Mouse (Mus musculus) lung, adult 18-20 months (tissue): ENCODE data around the gene Bsg.
"Not testable (repeated sequence)": the region's sequence is repeated elsewhere in the genome, so short reads cannot be mapped to it uniquely, and the experiment has no call there.

ENCODE experiments used
- DNase-seq, 2 experiments: peaks; one replicate each; pipeline ENCODE4 v3.0.0; 2022; ENCODE audit warnings: mixed read lengths in 2 of 2

Gene Bsg

GRCm38 (mm10) chr10:79682916-79683582, 21.2 kb upstream of the Bsg start:
- peak; percentile 53 to 65 for DNase-seq

DNA sequence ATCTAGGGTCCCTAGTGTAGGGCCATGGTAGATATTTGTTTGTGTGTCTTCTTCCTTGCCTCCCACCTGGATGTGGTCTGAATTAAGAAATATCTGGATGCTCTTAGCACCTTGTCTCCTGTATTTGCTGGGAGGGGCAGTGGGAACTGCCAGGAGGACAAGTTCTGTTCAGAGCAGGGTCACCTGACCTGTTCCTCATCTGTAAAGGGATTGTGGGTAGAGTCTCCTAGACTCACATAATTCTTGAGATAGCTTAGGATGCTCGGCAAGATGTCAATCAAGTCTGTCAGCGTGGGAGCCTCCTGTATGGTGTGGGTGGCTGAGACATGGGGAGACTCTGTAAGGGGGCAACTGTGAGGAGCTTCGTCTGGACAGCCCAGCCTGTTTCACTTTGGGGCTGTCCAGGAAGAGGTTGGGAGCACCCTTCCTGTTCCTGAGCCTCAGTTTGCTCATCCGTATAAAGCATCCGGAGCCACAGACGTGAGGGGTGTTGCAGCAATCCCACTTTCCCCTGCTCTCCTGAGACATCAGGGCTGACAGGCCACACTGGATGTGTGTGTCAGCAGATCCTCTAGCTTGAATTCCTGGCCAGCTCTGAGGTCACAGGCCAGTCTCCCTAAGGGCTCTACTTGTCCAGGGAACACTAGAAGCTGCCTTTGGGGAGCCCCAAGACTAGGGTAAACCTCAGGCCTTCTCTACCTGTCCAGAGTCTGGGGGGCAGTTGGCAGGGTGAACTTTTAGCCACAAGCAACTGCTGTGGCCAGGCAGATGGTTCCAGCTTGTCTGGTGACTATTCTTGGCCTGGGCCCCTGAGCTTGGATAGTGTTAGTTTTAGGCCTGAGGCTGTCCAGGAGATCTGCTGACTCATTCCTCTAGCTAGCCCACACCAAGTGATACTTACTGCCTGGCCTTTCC, 20.3 kb upstream of the Bsg start:
- DNase-seq, result no peak

DNA sequence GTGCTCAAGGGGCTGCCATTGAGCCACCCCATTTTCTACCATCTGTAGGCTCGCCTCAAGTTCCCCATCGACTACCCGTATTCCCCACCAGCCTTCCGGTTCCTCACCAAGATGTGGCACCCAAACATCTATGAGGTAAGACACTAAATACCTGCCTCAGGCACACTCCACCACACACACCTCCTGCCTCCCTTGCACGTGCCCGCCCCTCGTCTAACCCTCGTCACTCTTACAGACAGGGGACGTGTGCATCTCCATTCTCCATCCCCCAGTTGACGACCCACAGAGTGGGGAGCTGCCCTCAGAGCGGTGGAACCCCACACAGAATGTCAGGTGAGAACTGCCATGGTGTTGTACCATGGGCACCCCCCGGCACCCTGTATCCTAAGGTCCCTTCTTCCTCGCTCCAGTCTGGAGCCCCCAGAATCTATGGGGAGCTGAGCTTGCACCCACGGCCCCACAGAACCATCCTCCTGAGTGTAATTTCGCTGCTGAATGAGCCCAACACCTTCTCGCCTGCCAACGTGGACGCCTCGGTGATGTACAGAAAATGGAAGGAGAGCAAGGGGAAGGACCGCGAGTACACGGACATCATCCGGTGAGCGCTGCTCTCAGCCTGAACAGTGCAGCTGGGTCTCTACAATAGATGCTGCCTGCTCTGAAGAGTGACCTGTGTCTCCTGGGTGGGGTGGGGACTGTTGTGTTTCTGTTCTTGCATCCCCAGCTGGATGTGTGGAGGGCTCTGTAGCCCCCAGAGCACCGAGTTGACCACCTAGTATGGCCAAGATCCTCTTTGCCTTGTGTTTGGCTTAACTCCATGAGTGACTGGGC, 19.3 kb upstream of the Bsg start:
- no peak for DNase-seq

DNA sequence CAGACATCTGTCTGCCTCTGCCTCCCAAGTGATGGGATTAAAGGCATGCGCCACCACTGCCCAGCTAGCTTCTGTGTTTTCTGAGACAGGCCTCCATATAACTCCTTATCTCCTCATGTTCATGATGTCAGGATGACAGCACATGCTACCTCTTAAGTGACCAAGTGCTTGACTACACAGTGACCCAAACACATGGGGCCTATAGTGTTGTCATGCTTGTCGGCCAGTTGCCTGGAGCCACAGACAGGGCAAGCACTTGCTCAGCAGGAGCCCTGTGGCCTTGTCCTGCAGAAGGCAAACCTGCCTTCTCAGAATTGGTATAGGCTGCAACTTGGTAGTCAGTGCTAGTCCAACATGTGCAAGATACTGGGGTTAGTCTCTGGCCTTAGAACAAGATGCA, 18.1 kb upstream of the Bsg start:
- no peak for DNase-seq

- DNase-seq, result no peak
These were observed 17.6 kb upstream of the Bsg start for GRCm38 (mm10) chr10:79686691-79687090.

- no peak for DNase-seq
These were observed 16.8 kb upstream of the Bsg start for GRCm38 (mm10) chr10:79687513-79687912.

DNA sequence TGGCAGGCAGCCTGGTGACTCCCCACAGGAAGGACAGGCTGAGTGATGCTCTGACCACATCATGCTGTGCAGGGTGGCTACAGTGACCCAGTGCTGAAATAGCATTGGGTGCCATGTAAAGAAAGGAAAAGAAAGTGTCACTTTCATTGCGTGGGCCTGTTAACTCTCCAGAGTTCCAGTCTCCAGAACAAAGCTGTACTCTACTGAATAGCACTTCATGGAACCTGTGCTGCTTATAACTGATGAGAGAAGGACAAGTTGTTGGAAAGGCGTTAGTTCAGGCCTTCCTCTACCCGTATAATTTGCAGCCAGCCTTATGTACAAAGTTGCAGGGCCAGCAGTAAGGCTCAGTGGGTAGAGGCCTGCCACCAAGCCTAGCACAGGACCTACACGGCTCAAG, 15.6 kb upstream of the Bsg start, which contains the start of gene Gzmm:
Gzmm (plus strand) TSS at position 301 of the 400 bp plus-strand sequence.
- no peak for DNase-seq

DNA sequence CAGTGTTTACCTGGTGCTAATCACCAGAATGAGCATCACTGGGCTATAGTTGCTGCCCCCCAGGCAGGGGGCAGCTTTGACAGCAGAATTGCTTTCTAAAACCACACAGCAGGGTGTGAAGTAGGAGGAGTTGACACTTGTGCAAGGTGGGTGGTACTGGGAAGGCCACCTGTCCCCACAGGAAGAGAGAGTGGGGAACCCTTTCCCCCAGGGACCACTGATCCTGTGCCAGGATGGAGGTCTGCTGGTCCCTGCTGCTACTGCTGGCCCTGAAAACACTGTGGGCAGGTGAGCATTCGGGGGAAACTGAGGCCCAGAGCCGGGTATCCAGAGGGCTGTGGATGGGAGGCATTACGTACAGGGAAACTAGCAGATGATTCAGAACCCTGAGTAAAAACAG, 15.1 kb upstream of the Bsg start:
- no peak for DNase-seq

DNA sequence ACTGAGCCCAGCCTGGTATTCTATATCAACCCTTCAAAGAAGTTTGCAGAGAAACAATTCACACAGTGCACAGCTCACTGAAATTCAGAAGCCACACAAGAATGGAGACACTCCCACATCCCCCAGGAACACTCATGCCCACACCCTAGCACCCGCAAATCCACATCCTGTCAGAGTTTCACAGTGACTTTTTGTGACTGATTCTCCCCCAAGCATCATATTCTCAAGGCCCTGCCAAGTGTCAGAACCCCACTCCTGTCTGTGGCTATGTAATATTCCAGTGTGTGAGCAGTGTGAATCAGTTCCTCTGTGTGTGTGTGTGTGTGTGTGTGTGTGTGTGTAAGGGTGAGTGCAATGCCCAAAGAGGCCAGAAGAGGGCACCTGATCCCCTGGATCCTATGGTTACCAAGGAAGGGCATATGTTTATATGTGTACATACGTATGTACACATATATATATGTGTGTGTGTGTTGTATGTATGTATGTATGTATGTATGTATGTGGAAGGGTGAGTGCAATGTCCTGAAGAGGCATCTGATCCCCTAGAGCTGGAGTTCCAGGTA, 12.2 kb upstream of the Bsg start:
- DNase-seq, result no peak

- DNase-seq, result no peak
These were observed 10.5 kb upstream of the Bsg start for GRCm38 (mm10) chr10:79693580-79694378.

GRCm38 (mm10) chr10:79694379-79694655, 10.0 kb upstream of the Bsg start:
- DNase-seq, result no peak

GRCm38 (mm10) chr10:79695231-79696128, 8.8 kb upstream of the Bsg start:
- peak; percentile 80 to 83 for DNase-seq

- DNase-seq, result peak; percentile 56 to 58
These were observed 8.1 kb upstream of the Bsg start for GRCm38 (mm10) chr10:79696129-79696651.

GRCm38 (mm10) chr10:79697916-79698315, 6.4 kb upstream of the Bsg start:
- DNase-seq, result no peak

DNA sequence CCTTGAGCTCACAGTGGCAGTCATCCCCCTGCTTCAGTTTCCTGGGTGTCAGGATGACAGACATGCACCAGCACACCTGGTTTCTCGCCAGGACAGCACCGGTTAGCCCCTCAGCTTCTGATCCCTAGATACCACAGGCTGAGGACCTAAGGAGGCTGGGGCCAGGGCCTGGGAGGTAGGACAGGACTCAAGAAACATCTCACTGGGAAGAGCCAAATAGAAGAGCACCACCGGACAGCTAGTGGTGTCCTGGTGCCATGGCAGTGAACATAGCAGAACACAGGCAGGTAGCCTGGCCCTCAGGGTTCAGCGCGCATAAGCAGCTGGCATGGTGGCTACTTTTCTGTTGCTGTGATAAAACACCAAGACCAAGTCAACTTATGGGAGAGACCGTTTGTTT, 5.8 kb upstream of the Bsg start:
- DNase-seq, result no peak

DNA sequence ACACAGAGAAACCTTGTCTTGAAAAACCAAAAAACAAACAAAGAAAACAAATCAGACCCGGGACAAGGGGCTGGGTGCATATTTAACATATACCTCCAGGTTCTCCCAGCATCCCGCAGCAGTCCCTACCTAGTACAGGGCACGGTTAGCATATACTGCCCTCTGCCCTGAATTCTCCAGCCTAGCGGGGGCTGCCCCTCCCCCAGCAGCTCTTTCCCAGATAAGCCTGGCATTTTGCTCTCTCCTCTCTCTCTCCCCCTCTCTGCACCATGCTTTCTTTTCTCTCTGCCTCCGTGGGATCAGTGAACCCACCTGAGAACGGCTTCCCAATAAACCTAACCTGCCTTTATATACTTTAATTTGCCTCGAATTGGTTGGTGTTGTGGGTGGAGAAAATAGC, 3.6 kb upstream of the Bsg start:
- no peak for DNase-seq

- peak; percentile 90 to 93 for DNase-seq
These were observed 2.7 kb upstream of the Bsg start for GRCm38 (mm10) chr10:79701443-79702129.

GRCm38 (mm10) chr10:79702970-79703369, 1.3 kb upstream of the Bsg start:
- not testable (repeated sequence) for DNase-seq

GRCm38 (mm10) chr10:79703541-79703940, 750 bp upstream of the Bsg start:
- no peak for DNase-seq

DNA sequence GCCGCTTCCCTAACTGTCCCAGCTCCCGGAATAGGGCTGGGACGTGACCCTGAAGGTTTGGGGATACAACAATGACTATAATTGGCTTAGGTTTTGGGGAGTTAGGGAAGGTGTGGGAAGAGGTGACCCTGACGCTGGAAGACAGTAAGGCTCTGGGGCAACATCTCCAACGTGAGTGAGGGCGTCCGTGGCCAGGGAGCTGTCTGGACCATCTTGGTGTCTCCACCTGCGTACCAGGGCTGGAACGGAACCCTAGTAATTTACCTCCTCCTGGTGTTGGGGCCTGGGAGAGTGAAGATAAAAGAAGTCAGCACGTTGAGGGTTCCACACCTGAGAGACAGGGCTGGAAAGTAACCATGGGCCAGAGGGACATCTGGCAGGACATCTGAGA, 674 bp downstream of the Bsg start:
- no peak for DNase-seq
